Mouse (Mus musculus) kidney, adult 9 months (tissue): ENCODE measurements around the gene B3galt5.
A peak's percentile ranks its signal among the peaks of the same experiment; 100 is the strongest.

Experiments used
- DNase-seq: peaks from one replicate; pipeline ENCODE4 v3.0.0; 2022

B3galt5 gene

GRCm38 (mm10) chr16:96272929-96273619, 37.5 kb downstream of the B3galt5 start:
- no peak for DNase-seq

DNA sequence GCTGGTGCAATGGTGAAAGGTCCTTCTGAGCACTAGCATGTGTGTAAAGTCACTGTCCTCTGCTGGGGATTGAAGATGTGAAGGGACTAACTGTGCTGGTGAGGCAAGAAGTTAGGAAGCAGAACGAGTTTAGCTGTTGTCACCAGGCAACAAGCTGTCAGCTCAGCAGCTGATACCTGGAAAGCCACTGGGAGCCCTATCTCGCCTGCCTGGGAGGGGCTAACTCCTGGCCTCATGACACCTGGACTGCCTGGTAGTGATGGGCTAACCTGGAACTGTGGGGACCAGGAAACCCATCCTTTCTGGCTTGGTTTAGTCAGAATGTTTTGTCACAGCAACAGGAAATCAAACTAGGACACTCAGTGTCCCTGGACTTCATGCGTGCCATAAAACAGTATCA, 41.0 kb downstream of the B3galt5 start:
- no peak for DNase-seq

GRCm38 (mm10) chr16:96278491-96279224, 43.1 kb downstream of the B3galt5 start:
- peak; percentile 68 for DNase-seq

- DNase-seq, result peak; percentile 24
Observed at GRCm38 (mm10) chr16:96280719-96281605, 45.4 kb downstream of the B3galt5 start.

GRCm38 (mm10) chr16:96282566-96282965, 47.0 kb downstream of the B3galt5 start:
- no peak for DNase-seq

DNA sequence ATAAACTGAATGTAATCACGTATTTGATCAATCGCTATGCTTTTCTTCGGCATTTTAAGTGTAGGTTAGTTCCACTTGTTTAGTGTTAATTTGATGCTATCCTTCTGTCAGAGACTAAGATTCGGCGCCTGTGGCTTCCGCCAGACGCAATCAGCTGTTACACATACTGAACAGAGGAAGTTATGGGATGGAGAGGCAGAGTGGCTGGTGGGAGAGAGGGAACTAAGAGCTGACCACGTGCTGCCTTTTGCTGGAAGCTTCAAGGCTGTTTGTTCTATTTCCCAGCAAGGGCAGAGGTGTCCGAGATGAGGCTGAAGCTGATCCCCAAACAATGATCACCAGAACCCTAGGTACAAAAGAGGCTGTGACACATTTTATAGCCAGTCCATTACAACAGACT, 56.3 kb downstream of the B3galt5 start:
- DNase-seq, result no peak

- no peak for DNase-seq
Observed at GRCm38 (mm10) chr16:96292530-96293173, 57.1 kb downstream of the B3galt5 start.

GRCm38 (mm10) chr16:96298075-96298474, 62.5 kb downstream of the B3galt5 start:
- peak; percentile 29 for DNase-seq

DNA sequence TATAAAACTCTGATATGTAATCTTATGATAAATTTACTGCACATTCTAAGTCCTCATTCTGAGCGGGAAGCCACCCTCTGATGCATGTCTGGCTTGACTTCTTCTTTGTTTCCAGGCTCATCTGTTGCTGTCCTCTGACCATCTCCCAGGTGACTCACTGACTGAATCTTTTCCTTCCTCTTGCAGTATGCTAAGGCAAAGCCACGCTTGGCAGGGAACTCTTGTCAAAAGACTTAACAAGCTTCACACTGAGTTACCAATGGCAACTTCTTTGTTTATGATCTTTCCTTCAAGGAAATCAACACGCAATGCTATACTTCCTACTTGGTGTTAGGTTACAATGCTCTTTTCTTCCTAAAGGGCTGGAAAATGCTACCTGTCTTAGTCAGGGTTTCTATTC, 63.0 kb downstream of the B3galt5 start:
- DNase-seq, result no peak

GRCm38 (mm10) chr16:96303356-96303755, 67.8 kb downstream of the B3galt5 start:
- no peak for DNase-seq

DNA sequence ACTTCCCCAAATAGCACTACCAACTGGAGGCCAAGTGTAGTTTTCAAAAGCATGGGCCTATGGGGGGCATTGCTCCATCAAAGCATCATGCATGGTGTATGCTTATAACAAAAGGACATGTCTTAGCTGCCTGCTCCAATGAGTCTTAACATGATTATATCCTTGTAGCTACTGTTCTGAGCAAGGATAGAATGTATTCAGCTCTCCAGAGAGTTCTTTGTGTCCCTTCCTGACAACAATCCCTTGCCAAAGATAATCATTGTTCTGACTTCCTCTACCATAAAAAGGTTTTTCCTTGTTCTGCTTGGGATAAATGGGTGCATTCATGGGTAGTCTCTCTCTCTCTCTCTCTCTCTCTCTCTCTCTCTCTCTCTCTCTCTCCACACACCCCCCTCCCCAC, 68.8 kb downstream of the B3galt5 start:
- DNase-seq, result no peak

GRCm38 (mm10) chr16:96306905-96307304, 71.3 kb downstream of the B3galt5 start:
- no peak for DNase-seq

DNA sequence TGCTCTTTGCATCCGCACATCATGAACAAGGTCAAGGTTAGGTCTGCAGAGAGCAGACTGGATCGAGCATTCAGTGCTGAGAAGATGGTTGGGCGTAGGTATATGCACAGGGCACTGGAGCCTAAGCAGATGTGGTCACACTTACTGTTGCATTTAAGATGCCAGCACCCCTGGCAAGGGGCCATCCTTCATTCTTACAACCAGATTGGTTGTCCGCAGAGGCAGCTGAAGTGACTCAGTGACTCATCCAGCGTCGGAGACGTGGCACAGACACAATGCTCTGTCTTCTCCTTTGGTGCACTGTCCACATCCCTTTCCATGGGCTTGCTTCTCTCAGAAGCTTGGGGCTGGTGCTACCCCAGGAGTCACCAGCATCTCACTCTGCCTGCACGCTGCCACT, 82.2 kb downstream of the B3galt5 start:
- no peak for DNase-seq

DNA sequence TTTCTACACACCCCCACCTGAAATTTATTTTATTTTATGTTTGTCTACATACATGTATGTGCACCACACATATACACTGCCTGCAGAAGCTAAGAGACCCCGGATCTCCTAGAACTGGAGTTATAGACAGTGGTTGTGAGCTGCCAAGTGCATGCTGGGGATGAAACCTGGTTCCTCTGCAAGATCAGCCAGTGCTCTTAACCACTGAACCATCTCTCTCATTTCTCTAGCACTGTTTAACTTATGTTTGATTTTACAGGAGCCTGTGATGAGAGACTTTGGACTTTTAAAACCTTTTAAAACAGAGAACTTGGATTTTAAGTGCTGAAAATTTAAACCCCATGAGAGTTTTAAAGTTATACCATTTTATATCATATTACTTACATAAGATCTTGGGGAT, 87.1 kb downstream of the B3galt5 start:
- peak; percentile 76 for DNase-seq

- peak; percentile 87 for DNase-seq
Observed at GRCm38 (mm10) chr16:96323166-96323565, 87.6 kb downstream of the B3galt5 start.

DNA sequence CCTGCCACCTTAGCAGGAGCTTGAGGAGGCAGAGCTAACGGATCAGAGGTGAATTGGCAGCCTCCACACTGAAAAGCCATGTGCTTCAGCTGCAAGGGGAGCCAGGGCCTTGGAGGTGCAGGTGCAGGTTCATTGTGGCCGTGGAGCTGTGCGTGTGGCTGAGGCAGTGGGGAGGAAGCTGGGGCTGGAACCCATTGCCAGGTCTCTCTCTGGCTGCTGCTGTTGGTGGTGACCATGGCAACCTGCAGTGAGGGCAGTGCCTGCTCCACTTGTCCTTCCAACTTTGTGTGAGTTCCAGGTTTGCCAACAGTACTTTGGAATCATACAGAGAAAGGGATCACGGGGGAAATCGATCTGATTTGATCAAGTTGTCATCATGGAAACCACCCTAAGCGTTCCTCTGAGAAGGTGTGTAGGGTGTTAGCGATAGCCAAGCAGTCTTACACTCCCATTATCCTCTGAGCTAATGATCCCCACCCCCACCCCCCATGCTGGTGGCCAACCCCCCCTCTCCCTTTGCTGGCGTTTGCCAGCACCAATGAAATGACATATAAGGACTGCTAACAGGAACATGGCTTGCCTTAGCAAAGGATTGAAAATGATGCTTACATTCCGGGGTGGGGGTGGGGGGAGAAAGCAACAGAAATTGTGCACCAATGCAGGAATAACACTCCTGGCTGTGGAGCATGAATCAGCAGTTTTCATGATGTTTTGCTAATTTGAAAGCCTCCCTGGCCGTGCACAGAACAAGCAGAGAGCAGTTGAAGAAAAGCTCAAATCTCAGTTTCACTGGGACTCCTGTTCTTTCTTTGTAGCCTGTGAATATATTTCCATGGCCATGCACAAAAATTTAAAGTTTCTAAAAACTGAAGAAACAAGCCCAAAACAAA, 90.8 kb downstream of the B3galt5 start:
- peak; percentile 85 for DNase-seq

- DNase-seq, result peak; percentile 86
Observed at GRCm38 (mm10) chr16:96327251-96327650, 91.7 kb downstream of the B3galt5 start.

GRCm38 (mm10) chr16:96339570-96339969, 104.0 kb downstream of the B3galt5 start:
- no peak for DNase-seq

- DNase-seq, result peak; percentile 54
Observed at GRCm38 (mm10) chr16:96341269-96341668, 105.7 kb downstream of the B3galt5 start.

- no peak for DNase-seq
Observed at GRCm38 (mm10) chr16:96341945-96342344, 106.3 kb downstream of the B3galt5 start.

GRCm38 (mm10) chr16:96345117-96345516, 109.5 kb downstream of the B3galt5 start:
- DNase-seq, result peak; percentile 80

DNA sequence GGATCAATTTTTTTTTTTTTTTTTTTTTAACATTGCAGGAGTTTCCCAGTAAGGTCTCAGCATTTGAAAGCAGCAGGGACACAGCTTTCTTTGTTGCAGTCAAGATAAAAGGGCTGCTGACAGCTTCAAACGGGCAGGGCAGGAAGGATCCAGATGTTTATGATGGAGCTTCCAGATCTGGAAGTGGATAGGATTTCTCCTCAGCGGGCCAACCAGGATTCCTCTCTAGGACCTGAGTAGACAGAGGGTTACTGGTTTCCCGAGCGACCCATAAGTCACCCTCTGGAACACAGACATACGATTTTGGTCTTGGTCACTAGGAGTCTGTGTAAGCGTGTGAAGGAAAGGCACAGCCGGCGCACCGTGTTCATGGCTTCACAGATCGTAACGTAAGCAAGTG, 112.5 kb downstream of the B3galt5 start:
- DNase-seq, result no peak
